Mouse (Mus musculus) heart, adult 8-10 months (tissue): ENCODE measurements around the gene Luc7l2. TPM values are rescaled to one million over a fixed set of nuclear protein-coding genes. Genes with fewer than 3 reads are reported as not detected.

ENCODE experiments used
- DNase-seq: peaks from one replicate; pipeline ENCODE4 v3.0.0; 2022; ENCODE audit warnings: low spot score
- total RNA-seq, 4 experiments: library from RNA; stranded (reverse); gene quantifications; 2 replicates each; pipeline ENCODE4 v1.2.4; 2022

Luc7l2 gene
- total RNA-seq, 4 experiments from 2014 or later: 84.5 to 120 (median 91.4) TPM

DNA sequence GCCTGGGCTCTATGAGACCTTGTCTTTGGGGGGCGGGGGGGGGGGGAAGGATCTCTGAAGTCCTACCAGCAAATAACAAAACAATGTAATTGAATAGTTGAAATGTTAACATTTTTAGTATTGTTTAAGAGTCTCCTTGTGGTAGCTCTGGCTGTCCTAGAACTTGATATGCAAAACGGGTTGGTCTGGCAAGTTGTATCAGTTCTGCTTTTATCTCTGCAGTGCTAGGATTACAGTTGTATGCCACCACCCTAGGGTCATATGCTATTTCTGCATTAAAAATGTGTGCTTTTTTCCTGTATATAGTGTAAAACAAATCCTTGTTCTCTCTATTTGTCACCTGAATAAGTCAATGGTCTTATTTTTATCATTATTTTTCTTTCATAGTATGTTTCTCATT, 25.0 kb downstream of the Luc7l2 start:
- no peak for DNase-seq

DNA sequence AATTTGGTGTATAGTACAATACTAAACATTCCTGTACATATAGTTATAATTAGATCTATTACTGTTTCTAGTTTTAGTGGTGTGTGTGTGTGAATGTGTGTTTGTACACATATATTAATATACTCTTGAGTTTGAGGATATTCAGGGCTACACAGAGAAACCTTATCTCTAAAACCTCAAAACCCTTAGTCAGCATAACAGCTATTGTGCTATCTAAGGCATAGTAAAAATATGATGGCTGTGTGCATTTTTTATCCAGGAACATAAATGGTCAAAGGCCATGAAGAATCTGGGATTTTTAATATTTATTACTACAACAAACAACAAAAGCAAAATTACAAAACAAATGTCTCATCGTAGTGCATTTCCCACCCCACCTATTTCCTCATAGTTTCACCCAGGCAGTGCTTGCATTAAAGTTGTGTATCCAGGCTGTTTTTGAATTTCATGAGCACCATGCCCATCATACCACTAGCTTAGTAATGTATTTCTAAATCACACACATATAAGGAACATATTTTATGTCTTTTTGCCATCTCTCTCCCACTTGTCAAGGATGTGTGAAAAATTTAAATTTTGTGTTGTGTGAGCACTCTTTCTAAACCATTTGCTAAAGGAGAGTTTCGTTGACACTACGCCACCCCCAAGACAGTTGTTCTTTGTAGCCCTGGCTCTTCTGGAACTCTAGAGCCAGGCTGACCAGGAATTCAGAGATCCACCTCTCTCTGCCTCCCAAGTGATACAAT, 29.2 kb downstream of the Luc7l2 start:
- no peak for DNase-seq

DNA sequence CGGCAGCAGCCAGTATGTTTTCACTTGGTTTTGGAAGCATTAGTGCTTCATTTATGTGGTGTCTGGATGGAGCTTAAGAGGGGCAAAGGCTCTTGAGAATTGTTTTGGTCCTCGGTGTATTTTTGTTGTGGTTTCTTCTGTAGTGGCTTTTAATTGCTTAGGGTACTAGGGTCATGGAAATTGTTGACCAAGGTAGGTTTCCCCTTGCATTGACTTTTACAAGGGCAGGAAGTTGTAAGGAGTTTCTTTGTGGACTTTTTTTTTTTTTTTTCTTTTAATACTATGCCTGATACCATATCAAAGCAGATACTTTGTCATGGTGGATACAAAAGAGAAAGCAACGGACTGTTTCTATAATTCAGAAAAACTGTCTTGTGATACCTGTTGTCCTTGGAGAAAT, 30.6 kb downstream of the Luc7l2 start:
- DNase-seq: no peak

- DNase-seq: no peak
Observed at GRCm38 (mm10) chr6:38597481-38597880, 46.3 kb downstream of the Luc7l2 start.

DNA sequence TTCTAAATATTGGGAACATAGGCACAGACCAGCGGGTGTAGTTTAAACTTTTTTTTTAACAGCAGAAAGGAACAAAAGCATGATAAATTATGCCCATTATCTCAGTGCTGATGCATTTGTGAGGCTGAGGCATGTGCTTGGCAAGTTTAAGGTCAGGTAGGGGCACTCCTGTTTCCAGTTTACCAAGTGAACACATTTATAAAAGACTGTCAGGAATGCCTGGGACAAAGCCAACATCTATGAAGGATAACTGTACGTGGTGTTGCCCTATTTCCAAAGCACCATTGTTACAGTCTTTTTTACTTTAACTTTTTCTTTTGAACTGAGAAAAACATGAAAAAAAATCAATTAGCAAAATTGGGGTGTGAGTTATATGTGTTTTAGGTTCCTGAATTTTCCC, 58.8 kb downstream of the Luc7l2 start:
- DNase-seq: no peak

DNA sequence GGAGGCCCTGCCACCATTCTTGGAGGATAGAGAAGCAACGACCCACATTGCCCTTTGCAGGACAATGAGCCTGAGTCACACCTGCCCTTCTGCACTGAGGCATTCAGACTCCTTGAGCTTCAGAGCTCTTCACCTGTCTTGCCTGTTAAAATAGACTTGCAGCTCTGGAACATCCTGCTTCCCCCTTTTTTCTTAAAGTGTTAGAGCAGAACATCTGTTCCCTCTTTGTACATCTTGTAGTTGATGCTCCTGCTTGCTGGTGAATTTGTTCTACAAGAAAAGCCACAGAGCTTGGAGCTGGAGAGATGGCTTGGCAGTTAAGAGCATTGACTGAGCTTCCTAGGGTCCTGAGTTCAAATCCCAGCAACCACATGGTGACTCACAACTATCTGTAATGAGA, 71.3 kb downstream of the Luc7l2 start:
- no peak for DNase-seq

GRCm38 (mm10) chr6:38623457-38623856, 72.3 kb downstream of the Luc7l2 start:
- no peak for DNase-seq

GRCm38 (mm10) chr6:38624439-38624838, 73.3 kb downstream of the Luc7l2 start:
- peak; percentile 31 for DNase-seq

- DNase-seq: no peak
Observed at GRCm38 (mm10) chr6:38626086-38626485, 75.0 kb downstream of the Luc7l2 start.

- DNase-seq: no peak
Observed at GRCm38 (mm10) chr6:38627081-38627480, 75.9 kb downstream of the Luc7l2 start.

DNA sequence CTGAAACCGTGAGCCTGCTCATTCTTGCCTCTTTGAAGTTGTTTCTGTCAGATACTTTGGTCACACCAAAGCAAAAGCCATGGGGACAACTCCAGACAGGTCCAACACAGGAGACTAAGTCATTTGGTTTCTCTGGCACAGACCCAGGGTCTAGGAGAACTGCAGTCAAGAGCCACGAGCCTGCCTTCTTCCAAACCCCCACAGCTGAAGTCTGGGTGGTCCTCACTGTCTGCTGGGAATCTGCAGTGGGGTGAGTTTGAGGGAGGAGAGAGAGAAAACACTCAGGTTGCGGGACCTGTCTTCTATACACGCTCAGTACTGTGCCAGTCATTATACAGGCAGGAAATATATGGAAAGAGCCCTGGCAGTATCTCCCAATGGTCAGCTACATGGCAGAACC, 76.4 kb downstream of the Luc7l2 start:
- no peak for DNase-seq

DNA sequence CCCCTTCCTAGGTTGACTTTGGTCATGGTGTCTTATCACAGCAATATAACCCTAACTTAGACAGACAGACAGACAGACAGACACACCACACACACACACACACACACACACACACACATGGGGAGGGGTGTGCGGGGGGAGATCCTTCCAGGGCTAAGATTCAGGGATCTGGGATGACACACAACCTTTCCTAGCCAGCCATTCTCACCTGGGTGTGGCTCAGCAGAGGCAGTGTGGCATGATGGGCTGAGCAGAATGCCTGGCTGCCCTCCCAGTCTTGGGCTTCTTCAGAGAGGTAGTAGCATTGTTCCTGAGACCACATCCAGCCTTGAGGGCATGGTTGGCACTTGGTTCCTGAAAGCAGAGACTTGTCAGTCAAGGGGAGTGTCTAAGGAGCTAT, 78.4 kb downstream of the Luc7l2 start:
- DNase-seq: no peak

DNA sequence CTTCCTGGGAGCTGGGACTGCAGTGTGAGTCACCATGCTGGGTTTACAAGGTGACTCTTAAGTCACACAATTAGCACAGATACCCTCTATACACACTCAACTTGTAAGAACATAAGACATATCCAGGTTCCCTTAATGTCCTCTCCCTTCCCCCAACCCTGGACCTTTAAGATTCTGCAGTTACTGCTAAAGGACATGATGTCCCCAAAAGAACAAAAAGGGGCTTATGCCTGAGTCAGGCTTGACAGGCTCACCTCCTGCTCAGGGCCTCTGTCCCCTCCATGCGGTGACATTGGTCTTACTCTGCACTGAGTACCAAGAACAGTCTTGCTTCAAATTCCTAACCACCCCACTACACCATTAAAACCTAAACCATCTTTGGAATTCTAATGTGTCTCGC, 81.7 kb downstream of the Luc7l2 start:
- DNase-seq: no peak

DNA sequence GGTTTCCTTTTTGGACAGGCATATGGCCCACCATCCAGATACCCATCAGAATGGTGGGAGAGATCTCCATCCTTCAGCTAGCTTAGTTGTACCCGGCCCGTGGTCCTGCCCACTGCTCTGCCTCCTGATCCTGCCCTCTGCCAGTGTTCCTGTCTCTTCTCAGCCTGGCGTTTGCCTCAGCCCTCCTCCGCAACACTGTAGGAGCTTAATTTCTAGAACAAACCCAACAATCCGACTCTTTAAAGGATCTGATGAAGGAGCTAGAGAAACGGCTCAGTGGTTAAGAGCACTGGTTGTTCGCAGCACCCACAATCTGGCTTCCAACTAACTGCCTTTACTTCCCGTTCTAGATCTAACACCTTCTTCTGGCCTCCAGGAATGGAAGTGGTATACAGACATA, 83.3 kb downstream of the Luc7l2 start:
- no peak for DNase-seq

- no peak for DNase-seq
Observed at GRCm38 (mm10) chr6:38635941-38636851, 85.1 kb downstream of the Luc7l2 start.

DNA sequence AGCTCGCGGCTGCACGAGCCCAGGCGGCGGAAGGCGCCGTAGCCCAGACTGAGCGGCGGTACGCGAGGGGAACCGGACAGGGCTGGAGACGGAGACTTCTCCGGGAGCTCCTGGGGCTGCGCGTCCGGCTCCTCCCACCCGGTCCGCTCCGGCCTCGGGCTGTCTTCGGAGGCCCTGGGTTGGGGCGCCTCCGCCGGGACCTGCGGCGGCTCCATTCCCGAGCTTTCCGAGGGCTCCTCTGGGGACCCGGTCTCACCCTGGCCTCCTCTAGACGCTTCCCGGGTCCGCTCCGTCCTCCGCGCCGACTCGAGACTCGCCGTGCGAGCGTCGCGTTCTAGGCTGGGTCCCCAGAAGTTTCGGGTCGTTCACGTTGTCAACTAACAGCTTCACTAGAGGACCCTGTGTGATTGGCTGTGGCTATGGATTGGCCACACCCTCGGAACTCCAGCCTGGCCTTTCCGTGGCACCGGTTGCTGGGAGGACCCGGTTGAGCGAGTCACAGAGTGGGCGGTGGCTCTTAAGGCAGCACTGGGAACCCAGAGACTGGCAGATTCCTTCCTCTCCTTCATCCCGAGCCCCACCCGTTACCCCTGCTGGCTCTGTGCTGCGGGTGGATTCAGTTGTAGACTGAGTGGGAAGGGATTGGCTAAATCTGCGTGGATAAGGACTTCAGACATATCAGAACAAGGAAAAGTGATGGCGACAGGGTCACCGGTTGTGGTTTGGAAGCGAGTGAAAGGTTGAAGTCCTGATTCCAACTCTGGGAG, 85.9 kb downstream of the Luc7l2 start, which contains the start of gene Klrg2:
Klrg2 (minus strand) TSS at position 391 of the 767 bp plus-strand sequence.
- peak; percentile 68 for DNase-seq

GRCm38 (mm10) chr6:38640401-38640800, 89.3 kb downstream of the Luc7l2 start:
- no peak for DNase-seq

DNA sequence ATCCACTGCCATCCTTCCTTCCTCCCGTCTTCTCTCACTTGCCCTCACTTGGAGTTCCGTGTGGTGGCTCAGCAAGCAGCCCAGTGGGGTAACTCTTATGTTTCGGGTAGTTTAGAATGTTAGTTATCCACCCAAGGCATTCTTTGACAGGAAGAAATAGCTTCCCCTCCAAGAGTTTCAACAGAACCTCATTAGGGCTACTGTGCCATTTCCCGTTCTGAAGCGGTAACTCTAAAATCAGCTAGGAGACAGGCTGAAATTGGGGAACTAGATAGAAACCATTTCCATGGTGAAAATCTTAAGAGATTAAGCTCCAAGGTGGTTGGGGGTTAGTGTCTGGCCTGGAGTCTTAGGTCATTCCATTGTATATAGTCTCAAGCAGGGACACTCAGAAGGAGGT, 90.1 kb downstream of the Luc7l2 start:
- no peak for DNase-seq

DNA sequence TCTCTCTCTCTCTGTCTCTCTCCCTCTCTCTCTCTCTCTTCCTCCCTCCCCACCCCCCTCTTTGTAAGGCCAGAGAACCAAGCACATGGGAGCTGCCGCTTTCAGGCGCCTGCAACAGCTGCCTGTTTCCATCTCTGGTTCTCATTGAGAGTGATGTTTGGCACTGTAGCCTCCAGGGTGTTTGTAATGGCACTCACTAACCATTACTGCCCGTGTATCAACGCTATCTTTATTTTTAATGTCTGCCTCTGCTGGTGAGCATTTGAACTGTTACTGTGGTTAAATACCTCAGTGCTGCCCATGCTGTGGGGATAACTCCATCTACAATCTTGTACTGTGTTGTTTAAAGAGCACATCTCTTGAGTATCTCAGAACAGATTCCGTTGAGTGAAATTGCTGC, 90.5 kb downstream of the Luc7l2 start:
- DNase-seq: no peak

DNA sequence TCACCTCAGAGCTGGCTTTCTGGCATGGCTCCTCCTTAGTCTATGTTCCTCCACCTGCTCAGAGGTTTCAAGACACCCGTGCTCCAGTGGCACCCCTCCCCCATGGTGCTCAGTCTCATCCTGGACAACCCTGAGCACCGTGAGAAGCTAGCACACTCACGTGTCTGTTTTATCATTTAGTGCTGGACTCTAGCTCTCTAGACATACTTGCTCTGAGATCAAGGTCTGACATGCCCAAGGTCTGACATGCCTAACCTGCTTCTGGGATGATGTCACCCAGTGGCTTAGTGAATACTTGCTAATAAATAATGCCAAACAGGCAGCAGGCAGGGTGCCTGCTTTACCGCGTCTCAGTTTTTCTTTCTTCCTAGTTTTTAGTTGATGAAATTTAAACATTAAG, 91.5 kb downstream of the Luc7l2 start:
- no peak for DNase-seq

DNA sequence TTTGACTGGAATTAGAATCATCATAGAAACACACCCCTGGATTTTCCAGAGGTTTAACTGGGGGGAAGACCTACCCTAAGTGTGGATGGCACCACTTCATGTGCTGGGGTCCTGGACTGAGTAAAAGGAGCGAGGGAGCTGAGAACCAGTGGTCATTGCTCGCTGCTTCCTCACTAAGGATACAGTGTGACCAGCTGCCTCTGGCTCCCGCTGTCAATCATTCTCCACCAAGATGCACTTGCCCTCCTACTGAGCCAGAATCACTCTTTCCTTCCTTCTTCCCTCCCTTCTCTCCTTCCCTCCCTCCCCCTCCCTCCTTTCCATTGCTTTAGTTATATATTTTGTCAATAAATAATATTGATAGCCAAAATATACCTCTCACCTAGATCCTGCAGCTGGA, 91.9 kb downstream of the Luc7l2 start:
- no peak for DNase-seq

GRCm38 (mm10) chr6:38649545-38649944, 98.4 kb downstream of the Luc7l2 start:
- no peak for DNase-seq
